In the genomic region with DNA sequence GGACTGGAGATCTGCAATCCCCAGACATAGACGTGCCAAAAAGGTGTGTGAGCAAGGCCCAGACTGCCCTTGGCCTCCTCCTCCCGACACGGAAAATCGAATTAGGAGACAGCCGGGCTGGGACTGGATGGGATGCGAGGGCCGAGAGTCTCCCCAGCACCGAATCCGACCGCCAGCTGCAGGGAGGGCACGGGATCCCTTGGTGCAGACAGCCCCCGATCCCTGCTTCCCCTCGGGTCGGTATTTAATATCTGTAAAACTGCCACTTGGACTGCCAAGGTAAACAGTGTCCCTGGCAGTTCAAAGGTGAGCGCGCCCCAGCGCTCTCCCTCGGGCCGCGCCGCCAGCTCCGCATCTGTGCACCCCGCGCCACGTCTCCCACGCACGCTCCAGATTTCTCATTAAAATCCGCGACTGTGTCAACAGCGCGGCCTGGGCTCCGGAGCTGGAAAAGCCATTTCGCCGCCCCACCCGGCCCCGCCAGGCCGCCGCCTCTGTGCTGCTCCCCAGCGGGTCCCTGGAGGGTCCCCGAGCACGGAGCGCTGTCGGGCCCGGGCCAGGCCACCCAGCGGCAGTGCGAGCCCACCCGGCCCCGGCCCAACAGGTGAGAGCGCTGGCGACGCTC, we compare ENCODE assay signal across 8 mouse cellular contexts. TPM values are rescaled to one million over a fixed set of nuclear protein-coding genes. Genes with fewer than 3 reads are reported as not detected.
DNase-seq lines count a peak whose midpoint lies in the region; ATAC-seq and TF ChIP-seq lines count a peak whose summit lies in the region.

No protein-coding gene starts in this region.

- no peak for TF ChIP-seq CTCF in liver, postnatal 0 days (IDR thresholded peaks at IDR 0.05; ENCODE audit: low read depth)

- H3K4me2 ChIP-seq in heart, embryonic 11.5 days: peak overlapping the region; percentile 85
- peak overlapping the region; percentile 63 for H3K4me2 ChIP-seq in hindbrain, embryonic 14.5 days (replicated peaks)
- peak overlapping the region; percentile 63 for H3K4me2 ChIP-seq in liver, postnatal 0 days (ENCODE audit: low read depth, low read length)

- DNase-seq in heart, postnatal 10 days: no peak
- DNase-seq in R1 (ENCODE audit: low read depth, low spot score): peak; percentile 48
- DNase-seq in hindbrain, embryonic 14.5 days (ENCODE audit: low spot score): no peak
- no peak for DNase-seq in liver, postnatal 0 days
- no peak for DNase-seq in MN1 (ENCODE audit: low spot score)
- no peak for DNase-seq in spleen, postnatal 36 days (ENCODE audit: low spot score in 2 of 2)

- peak; percentile 31; the same call in 1 of the 2 replicates for ATAC-seq in heart, embryonic 11.5 days (replicated peaks; ENCODE audit: insufficient number of reproducible peaks, low FRiP score, low TSS enrichment)
- ATAC-seq in hindbrain, embryonic 14.5 days (ENCODE audit: low FRiP score): peak; percentile 45; the same call in 1 of the 2 replicates
- ATAC-seq in liver, postnatal 0 days: no peak
- no peak for ATAC-seq in megakaryocyte-erythroid progenitor cell, adult 5-6 weeks (replicated peaks; ENCODE audit: low FRiP score, low TSS enrichment, poor library complexity, severe bottlenecking)

- H3K9ac ChIP-seq in heart, embryonic 11.5 days (ENCODE audit: low read depth, low read length): no peak overlapping the region
- peak overlapping the region; percentile 56 for H3K9ac ChIP-seq in hindbrain, embryonic 14.5 days
- H3K9ac ChIP-seq in liver, postnatal 0 days (replicated peaks): peak overlapping the region; percentile 34; the same call in 1 of the 2 replicates

- no peak for TF ChIP-seq EP300 in liver, postnatal 0 days (IDR thresholded peaks at IDR 0.05; ENCODE audit: low read depth)

- no peaks in the 10 kb centered on the region for H3K36me3 ChIP-seq in heart, embryonic 11.5 days (ENCODE audit: control insufficient read depth, insufficient read depth, low read length)
- H3K36me3 ChIP-seq in hindbrain, embryonic 14.5 days (replicated peaks; ENCODE audit: control insufficient read depth, insufficient read depth): no peaks in the 10 kb centered on the region
- H3K36me3 ChIP-seq in liver, postnatal 0 days (replicated peaks; ENCODE audit: insufficient read depth, low read length): no peaks in the 10 kb centered on the region

- peak overlapping the region; percentile 49 for H3K4me3 ChIP-seq in heart, embryonic 11.5 days (ENCODE audit: low read depth, low read length)
- peak overlapping the region; percentile 46 for H3K4me3 ChIP-seq in hindbrain, embryonic 14.5 days (replicated peaks; ENCODE audit: low read length)
- H3K4me3 ChIP-seq in liver, postnatal 0 days (ENCODE audit: low read depth, low read length): peak overlapping the region; percentile 32

- H3K9me3 ChIP-seq in heart, embryonic 11.5 days (replicated peaks; ENCODE audit: control insufficient read depth, low read length): 0 out of 2 replicates have a peak, but pooled peaks cover 2% of the 10 kb centered on the region
- H3K9me3 ChIP-seq in hindbrain, embryonic 14.5 days (ENCODE audit: control insufficient read depth, low read length): no peaks in the 10 kb centered on the region
- no peaks in the 10 kb centered on the region for H3K9me3 ChIP-seq in liver, postnatal 0 days (ENCODE audit: low read length)

- no peak overlapping the region for H3K27ac ChIP-seq in heart, embryonic 11.5 days (ENCODE audit: low read depth, low read length)
- H3K27ac ChIP-seq in hindbrain, embryonic 14.5 days: no peak overlapping the region
- H3K27ac ChIP-seq in liver, postnatal 0 days (ENCODE audit: low read depth): no peak overlapping the region

- 1% methylated on average over 48 of the region's 51 CpGs for WGBS in heart, embryonic 11.5 days (ENCODE audit: insufficient replicate concordance)
- WGBS in hindbrain, embryonic 14.5 days: 2% methylated on average over 50 of the region's 51 CpGs
- WGBS in liver, postnatal 0 days (ENCODE audit: insufficient replicate concordance): 3% methylated on average over 51 of the region's 51 CpGs

- intact Hi-C loops in heart, postnatal 10 days (cut with DNase I): no loop called here

- 0 out of 2 replicates have a peak, but pooled peaks cover 3% of the 10 kb centered on the region for H3K4me1 ChIP-seq in heart, embryonic 11.5 days (ENCODE audit: control insufficient read depth, insufficient read depth, low read length)
- peaks cover 10% of the 10 kb centered on the region; the same call in 1 of the 2 replicates for H3K4me1 ChIP-seq in hindbrain, embryonic 14.5 days (replicated peaks; ENCODE audit: control insufficient read depth, insufficient read depth, low read length)
- no peaks in the 10 kb centered on the region for H3K4me1 ChIP-seq in liver, postnatal 0 days (ENCODE audit: insufficient read depth)

- peaks cover 59% of the 10 kb centered on the region for H3K27me3 ChIP-seq in heart, embryonic 11.5 days (ENCODE audit: control insufficient read depth, insufficient read depth, low read length)
- H3K27me3 ChIP-seq in hindbrain, embryonic 14.5 days (ENCODE audit: control insufficient read depth, insufficient read depth, low read length): peaks cover 60% of the 10 kb centered on the region
- peaks cover 37% of the 10 kb centered on the region; the same call in 1 of the 2 replicates for H3K27me3 ChIP-seq in liver, postnatal 0 days (ENCODE audit: insufficient read depth, low read length)

RNA-seq across cellular contexts. Expression of gene Gm12830, which starts 21.7 kb away (rescaled TPM):
- polyA plus RNA-seq in heart, embryonic 11.5 days (2014; fragmentation: Nextera tagmentation; extraction: Ambion mirVana): not detected in 2 replicates
- total RNA-seq in heart, postnatal 10 days (2021): not detected
- not detected in 2 replicates for polyA plus RNA-seq in hindbrain, embryonic 14.5 days (2014; fragmentation: Nextera tagmentation; extraction: Ambion mirVana)
- not detected in 2 replicates for polyA plus RNA-seq in liver, postnatal 0 days (2015; fragmentation: Nextera tagmentation; extraction: Ambion mirVana)
- not detected in 2 replicates for total RNA-seq in megakaryocyte-erythroid progenitor cell, adult 5-6 weeks (2014; fragmentation: Nextera tagmentation)
- not detected in 2 replicates for total RNA-seq in megakaryocyte-erythroid progenitor cell, adult 5-6 weeks (2017)

Comparison
In these comparisons a context has a peak if more than half of its experiments do, and no peak if none do; other contexts are left out.
1. ATAC-seq: peak in heart, embryonic 11.5 days (single experiment) and hindbrain, embryonic 14.5 days (single experiment); none in liver, postnatal 0 days (single experiment) and megakaryocyte-erythroid progenitor cell, adult 5-6 weeks (single experiment).
2. Peak in every context shown above with its lines, with median percentiles within 50 percentile points of each other: H3K4me2 ChIP-seq and H3K4me3 ChIP-seq.